Mouse (Mus musculus) cerebellum, adult 8-10 months (tissue): ENCODE data around the gene Spryd4.
A peak's percentile ranks its signal among the peaks of the same experiment; 100 is the strongest.
"Not testable (repeated sequence)": the region's sequence is repeated elsewhere in the genome, so short reads cannot be mapped to it uniquely, and the experiment has no call there.

Experiments used
- DNase-seq: peaks from one replicate; pipeline ENCODE4 v3.0.0; 2022

The Spryd4 gene

DNA sequence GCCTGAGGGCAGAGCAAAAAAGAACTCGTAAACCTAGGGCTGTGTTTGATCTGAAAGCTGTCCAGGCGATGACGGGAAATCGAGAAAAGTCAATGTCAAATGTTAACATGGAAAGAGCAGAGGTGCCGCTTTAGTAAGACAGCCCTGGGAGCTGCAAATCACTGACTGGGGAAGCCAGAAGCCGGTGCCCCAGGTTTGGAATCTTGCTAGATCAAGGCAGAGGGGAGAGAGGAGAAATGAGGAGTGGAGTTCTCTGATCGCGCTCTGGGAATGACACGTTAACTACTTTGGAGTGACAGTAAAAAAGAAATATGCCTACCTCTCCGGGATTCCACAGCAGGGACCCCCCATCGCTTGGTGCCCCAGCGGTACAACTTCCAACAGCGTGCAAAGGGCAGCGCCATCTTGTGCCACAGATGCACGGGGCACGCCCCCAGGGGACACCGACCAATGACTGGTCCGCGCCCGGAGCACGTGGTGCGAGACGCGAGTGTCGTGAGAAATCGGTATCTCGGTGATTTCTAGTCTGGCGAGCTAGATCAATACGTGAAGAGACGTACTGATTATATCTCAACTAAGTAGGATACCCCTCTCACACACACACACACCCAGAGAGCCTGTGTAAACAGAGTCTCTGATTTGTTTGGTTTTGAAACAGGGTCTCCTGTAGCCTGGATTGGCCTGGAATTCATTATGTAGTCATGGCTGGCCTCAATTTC is at the start of gene Spryd4:
Gene Spryd4, minus strand, starts transcription at position 418 of the 719 bp plus-strand sequence.
- peak; percentile 86 for DNase-seq

DNA sequence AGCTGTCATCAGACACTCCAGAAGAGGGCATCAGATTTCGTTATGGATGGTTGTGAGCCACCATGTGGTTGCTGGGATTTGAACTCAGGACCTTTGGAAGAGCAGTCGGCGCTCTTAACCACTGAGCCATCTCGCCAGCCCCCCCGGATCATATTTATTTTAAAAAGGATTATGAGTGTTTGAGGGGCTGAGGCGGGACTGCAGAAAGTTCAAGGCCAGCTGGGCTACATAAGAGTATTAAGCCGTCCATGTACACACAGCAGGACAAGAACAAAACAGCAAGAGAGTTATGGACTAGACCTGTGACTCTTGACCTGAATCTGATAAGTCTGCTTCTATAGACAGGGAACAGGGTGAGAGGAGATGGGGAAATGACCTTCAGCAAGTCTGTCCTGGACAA is 48.8 kb upstream of the Spryd4 start:
- DNase-seq: not testable (repeated sequence)

DNA sequence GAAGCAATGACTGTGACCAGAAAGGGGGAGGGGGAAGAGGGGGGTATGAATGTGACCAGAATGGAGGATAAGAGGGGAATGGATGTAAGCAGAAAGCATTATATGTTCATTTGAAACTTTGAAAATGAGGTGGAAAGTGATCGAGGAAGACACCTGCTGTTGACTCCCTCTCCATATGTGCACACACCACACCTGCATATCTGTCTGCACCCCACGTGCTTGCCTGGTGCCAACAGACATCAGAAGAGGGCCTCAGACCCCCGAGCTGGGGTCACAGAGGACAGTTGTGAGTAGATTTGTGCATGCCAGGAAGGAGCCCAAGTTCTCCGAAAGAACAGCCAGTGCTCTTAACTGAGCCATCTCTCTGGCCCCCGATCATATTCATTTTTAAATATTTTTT is 48.3 kb upstream of the Spryd4 start:
- no peak for DNase-seq

DNA sequence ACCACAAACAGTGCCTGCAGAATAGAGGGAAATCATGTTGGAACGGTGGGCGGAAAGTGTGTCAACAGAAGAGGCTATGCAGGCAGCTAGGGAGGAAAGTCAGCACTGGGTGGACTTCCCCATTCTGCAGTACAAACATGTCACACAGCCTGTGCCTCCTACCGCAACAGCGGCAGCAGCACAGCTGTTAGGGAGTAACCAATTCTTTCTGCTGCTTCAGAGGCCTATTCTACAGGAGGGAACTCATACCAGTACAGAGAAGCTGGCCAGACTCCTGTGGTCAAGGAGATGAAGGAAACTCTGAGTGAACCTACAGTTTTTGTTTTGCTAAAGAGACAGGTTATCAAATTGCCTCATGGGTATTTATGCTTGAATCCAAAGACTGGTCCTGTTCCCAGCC is 47.3 kb upstream of the Spryd4 start:
- DNase-seq: no peak

DNA sequence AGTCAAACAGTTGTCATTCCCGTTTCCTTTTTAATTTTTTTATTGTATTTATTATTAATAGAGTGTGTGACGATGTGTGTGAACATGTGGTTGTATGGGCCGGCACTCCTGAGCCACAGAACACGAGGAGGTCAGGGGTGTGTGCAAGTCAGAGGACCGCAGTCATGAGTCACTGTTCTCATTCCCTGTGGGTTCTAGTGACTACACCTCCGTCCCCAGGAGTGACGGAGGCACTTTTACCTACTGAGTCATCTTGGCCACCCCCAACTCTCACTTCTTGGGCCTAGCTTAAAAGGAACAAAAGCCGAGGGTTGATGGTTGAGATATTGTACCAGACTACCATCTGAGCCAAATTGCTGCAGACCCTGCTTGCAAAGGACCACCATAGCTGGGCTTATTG is 44.7 kb upstream of the Spryd4 start:
- no peak for DNase-seq

DNA sequence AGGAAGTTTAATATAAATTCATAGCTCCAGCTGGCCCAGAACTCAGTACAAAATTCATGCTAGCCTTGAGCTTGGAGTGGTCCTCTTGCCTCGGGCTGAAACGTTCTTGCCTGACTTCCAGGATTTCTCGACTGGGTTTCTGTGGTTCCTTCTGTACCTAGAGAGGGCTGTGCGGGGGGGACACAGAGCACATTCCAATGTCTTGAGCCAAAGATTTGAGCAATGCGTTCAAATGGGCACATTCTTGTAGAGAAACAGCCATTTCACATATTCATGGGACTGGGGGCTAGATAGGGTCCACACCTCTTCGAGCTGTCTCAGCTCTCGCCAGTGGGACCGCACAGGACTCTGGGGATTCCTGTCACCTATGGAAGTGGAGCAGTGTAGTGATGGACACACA is 44.3 kb upstream of the Spryd4 start:
- DNase-seq: no peak

DNA sequence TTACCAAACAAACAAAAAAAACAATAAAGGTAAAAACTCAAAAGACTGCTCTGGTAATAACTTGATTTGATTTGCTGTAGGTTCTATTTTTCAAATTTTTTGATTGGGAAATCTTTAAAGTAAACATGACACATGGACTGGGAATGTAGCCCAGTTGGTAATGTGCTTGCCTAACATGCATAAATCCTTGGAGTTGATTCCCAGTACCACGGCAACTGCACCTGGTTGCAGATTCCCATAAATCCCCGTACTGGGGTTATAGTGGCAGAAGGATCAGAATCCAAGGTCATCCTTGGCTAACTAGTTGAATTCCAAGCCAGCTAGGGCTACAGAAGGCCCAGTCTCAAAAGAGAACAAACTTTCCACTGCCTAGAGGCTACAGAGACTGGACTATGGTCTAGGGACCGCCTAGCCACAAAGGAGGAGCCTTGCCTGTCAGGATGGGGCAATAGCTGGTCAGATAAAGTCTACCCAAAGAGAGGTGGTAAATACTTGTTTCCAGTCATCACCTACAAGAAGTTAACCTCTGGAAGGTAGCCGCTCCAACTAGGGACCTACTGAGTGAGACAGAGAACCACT is 42.2 kb upstream of the Spryd4 start, which contains the start of gene Apon:
Gene Apon, plus strand, starts transcription at position 420 of the 579 bp plus-strand sequence.
- no peak for DNase-seq

DNA sequence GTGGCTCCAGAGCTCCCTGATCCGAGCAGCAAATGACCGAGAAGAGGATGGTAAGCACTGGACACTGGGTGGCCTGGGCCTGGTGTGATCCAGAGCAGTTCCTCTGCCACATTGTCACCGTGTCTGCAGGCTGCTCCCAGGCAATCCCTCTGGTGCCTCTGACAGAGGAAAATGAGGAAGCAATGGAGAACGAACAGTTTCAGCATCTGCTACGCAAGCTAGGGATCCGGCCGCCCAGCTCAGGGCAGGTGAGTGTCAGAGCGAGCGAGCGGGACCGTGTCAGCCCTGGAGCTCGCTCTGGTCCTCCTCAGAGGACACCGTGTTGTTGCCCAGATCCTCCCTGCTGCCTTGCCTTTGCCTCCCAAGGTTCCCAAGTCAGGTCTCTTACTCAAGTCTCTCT is 39.0 kb upstream of the Spryd4 start:
- no peak for DNase-seq

DNA sequence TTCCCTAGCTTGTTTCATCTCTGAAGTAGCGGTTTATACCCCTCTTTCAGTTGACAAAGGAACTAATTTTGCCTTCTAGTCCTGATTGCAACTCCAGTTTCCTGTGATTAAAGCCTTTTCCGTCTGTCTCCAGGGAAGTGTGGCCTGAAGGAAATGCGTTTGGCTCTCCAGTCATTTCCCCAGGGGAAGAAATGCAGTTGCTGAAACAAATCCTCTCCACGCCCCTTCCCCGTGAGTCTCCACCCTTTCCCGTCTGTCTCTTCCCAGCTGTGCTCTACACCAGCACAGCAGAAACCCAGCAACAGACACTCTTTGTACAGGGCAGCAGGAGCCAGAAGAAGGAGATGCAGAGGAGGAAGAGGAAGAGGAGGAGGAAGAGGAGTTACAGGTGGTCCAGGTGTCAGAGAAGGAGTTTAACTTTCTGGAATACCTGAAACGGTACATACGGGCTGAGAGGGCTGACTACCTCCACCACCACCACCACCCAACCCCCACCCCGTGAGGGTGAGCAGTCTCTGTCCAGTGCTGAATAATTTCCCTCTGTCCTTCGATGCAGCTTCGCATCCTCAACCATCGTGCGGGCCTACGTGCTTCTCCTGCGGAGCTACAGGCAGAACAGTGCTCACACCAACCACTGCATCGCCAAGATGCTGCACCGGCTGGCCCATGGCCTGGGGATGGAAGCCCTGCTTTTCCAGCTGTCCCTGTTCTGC is 35.6 kb upstream of the Spryd4 start:
- DNase-seq: no peak

DNA sequence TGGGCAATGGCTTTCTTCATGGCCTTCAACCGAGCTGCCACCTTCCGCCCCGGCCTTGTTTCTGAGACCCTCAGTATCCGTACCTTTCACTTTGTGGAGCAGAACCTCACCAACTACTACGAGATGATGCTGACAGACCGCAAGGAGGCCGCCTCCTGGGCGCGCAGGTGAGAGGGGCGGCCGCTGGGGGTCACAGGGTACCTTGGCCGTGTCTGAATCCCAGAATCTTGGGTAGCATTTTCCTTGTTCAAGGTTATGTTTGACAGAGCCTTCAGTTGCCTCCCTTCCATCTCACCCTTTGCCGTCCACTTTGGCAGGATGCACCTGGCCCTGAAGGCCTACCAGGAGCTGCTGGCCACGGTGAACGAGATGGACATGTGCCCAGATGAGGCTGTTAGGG is 32.5 kb upstream of the Spryd4 start:
- no peak for DNase-seq

DNA sequence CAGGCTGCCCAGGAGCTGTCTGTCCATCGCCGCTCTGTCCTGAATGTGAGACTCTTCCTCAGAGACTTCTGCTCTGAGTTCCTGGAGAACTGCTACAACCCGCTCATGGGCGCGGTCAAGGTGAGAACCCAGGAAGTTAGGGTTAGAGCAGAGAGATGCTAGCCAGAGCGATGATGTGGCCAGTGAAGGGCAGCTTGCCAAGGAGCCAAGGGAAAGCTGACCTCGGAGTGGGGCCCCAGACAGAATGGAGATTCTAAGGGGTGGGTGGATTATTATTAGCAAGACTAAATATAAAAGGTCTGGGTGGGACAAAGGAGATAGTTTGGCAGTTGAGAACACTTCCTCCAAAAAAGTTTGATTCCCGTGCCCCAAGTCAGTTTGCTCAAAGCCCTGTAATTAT is 31.6 kb upstream of the Spryd4 start:
- no peak for DNase-seq

DNA sequence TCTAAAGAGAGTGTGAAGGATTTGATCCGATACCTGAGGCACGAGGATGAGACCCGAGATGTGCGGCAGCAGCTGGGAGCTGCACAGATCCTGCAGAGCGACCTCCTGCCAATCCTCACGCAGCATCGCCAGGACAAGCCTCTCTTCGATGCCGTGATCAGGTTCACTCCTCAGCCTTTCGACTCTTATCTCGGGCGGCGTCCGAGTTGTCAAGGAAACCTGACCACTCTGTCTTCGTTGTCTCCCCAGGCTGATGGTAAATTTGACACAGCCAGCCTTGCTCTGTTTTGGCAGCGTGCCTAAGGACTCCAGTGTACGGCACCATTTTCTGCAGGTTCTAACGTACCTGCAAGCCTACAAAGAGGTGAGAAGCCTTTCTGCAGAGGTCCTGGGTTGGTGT is 28.5 kb upstream of the Spryd4 start:
- DNase-seq: no peak

DNA sequence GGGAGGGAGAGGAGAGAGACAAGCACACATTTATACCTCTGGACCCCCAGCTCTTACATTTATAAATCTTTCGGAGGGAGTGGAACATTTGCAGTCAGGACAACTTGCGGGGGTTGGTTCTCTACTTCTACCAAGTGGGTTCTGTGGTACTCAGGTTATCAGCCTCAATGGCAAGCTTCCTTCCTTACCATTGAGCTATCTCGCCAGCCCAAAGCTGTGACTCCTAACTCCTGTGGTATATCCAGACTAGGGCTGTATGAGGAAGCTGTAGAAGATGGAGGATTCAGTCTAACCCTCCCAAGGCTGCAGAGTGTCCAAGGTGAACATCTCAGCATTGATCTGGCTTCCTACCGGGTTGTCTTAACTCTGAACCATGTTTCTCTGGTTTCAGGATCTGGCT is 27.5 kb upstream of the Spryd4 start:
- DNase-seq: no peak

DNA sequence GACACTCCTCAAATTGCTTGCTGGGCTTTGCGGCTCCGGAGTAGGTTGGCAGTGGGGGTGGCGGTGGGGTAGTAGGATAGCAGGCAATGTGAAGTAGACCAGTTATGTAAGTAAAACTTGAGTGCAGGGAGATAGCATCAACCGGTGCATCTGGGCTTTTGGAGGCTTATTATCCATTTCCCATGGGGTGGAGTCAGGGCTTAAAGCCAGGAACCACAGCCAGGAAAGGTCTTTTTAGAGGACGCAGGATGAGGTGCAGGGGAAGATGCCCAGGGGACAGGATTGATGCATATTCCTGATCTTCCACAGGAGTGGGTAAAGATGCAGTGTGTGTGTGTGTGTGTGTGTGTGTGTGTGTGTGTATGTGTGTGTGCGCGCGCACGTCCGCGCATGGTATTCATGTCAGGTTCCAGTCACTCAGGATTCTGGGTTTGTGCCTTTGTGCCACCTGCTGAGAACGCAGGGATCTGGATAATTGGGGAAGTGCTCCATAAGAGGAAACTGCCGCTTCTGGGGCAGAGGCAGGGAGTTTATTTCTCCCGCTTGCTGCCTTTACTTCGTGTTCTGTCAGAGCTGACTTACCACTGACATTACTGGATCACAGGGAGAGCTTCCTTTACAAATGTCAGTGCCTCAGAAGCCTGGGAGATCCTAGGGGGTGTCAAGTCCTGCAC is 26.3 kb upstream of the Spryd4 start:
- DNase-seq: peak; percentile 33

DNA sequence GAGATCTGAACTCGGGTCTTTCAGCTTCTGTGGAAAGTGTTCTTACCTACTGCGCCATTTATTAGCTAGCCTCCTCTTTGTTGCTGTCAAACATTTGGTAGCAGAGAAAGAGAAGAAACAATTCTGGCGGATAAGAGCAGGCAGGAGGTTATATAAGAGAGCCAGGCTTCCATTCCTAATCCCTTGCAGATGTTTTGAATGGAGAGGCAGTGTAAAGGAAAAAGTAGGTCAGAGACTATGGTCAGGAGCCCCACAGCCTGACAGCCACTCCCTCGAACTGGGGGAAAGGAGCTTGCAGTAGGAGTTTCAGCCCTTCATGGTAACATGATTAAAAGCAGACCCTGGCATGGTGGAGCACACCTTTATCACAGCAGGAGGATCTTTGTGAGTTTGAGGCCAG is 24.7 kb upstream of the Spryd4 start:
- DNase-seq: no peak

DNA sequence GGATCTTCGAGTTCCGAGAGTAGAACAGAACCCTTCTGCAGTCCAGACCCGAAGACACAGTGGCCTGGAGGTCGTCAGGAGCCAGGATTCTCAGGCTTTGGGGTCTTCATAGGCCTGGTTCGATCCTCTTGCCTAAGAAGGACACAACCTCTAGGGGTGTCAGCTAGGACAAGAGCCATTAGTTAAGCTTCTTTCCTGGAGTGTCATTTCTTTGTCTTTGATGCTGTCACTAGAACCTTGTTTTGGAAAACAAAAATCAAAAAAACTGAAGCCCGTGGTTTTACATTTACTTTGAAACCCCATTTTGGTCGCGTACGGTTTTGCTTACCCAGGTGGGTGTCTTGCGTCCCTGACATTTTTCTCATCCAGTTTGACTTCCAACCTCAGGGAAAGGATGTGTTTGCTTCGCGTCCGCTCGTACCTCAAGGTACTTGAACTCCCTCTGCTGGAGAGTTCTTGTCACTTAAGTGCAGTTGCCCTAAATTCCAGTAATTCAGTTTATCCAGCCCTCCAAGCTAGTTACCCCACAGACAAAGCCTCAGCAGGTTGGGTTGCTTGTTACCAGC is 20.9 kb upstream of the Spryd4 start:
- DNase-seq: peak; percentile 71

DNA sequence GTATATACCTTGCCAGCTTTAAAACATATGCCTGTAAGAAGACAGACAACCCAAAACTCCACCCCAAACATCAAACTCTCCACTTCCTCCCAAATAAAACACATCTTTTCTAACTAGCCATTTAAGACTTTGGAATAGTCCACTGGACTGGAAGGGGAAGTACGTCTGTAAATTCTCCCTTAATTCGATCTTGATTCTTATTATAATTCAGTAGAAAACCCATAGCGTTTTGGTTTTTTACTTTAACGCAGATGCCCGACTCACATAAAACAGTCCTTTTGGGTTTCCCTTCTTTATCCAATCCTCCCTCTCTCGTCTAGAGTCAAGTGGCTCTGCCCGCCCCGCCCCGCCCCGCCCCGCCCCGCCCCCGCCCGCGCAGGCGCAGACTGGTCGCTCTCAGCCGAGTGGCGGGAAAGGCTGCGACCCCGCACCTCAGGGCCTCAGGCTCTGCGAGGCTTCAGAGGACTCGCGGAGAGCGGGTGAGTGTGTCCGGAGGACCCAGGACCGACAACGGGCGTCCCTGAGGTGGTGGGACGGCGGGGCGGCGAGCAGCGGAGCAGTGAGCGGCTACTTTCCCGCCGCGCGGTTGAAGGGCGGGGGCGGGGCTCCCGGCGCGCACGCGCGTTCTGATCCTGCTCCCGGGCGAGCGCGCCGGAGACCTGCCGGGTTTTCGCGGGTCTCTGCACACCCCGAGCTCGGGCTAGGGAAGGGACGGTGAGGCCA is 20.3 kb upstream of the Spryd4 start, which contains the start of gene Timeless:
Gene Timeless, plus strand, starts transcription at position 369 of the 723 bp plus-strand sequence.
- peak; percentile 93 for DNase-seq

DNA sequence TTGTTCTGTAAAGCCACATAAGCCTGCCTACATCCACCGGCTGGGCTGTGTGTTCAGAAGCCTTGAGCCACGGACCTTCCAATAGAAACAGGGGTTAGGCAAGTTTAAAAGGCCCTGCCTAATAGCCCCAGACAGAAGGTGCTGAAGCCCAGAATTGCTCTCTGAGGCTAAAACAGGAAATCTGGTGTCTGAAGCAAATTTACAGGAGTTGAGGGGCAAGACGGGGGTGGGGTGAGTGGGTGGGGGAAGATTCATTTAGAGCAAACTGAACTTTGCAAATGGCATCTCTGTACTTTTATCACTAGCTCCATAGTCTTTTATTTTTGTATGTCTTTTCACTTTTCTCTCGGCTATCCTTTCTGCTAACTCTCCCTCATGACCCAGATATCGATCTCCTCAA is 19.5 kb upstream of the Spryd4 start:
- DNase-seq: no peak

DNA sequence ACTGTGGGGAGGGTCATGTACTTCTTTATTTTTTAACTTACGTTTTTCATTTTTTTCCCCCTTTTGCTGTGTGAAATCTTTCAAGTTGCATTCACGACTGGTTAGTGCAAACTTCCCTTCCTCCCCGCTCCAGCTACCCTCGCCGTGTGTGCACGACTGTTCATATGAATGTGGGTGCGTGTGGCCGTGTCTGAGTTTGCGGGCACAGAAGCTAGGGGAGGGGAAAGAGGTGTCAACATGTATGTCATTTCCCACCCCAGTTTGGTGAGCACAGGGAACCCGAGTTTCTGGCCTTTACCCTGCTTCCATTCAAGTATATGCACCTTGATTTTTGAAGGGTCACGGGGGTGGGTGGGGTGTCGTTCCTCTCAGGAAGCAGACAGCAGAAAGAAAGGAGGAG is 19.0 kb upstream of the Spryd4 start:
- no peak for DNase-seq

DNA sequence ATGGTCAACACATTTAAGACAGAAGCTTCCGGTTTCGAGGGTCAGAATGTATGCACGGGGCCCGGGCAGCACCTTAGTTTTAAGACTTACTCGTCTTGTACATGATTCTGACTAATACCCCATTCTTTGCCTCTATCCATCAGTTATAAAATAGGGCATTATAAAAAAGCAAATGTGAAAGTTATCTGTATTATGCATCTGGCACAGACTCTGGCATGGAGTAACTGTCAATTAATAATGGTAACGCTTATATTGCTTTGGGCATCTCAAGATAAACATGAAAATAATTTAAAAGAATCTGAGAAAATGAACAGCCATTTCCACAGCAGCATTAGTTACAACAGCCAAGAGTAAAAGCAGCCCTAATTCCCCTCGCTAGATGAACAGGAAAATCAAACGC is 16.4 kb upstream of the Spryd4 start:
- DNase-seq: no peak

DNA sequence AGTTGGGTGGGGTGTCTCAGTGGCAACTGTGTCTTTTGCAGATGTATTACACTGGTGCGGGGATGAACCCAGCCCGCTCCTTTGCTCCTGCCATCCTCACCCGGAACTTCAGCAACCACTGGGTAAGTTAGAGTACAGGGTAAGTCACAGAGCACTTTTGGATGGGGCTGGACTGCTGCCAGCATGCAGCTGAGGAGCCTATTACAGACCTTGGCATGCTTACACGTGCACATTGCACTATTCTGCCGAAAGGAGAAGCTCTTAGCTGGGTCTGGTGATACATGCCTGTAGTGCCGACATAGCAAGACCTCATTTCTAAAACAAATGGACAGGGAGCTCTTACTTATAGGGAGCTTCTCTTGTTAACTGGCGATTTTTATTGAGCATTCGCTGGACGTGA is 16.0 kb upstream of the Spryd4 start:
- DNase-seq: no peak

DNA sequence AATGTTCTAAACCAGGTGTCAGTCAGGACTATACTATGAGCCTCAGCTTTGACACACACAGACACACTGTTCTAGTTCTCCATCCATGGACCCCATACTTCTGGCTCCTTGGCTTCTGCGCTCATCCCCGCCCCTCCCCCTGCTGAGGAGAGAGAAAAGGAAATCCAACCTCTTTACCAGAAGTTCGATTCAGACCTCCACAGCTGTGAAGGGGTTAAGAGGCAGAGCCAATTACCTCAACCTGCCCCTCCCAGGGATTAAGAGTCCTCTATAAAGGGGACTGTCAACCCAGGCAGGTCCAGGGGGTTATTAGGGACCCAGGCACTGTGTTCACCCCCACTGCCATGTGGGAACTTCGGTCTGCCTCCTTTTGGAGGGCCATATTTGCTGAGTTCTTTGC is 13.9 kb upstream of the Spryd4 start, which contains the start of gene Mip:
Gene Mip, plus strand, starts transcription at position 301 of the 400 bp plus-strand sequence.
- no peak for DNase-seq
